Mouse (Mus musculus): Measurements from ENCODE around the gene Myl3.

Myl3 gene

DNA sequence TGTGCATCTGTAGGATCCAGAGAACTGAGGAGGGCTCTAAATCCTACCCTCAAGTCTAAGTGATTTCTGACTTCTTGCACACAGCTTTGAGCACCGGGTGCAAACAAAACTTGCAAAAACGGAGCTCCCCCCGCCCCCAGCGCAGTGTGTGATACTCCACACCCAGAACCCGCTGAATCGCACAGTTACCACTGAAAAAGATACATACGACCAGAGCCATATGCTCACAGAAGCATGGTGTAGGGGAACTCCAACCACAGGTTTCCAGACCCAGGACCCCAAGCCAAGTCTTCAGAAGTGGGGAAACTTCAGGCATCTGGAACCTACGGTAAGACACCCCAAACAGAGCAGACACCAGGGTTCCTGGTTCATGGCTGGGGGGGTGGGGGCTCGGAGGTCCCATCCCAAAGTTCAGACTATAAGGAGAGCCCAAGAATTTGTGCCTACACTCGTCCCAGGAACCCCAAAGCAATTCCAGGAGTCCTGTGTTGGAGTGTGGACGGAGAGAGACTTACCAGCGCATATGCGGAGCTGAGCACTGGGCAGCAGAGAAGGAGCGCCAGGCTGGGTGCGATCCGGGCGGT lies at the start of gene Myl3:
TSS of gene Myl3 (plus strand) at position 151 of the 584 bp plus-strand sequence.
- no peak for DNase-seq (ENCODE audit: extremely low spot score)

DNA sequence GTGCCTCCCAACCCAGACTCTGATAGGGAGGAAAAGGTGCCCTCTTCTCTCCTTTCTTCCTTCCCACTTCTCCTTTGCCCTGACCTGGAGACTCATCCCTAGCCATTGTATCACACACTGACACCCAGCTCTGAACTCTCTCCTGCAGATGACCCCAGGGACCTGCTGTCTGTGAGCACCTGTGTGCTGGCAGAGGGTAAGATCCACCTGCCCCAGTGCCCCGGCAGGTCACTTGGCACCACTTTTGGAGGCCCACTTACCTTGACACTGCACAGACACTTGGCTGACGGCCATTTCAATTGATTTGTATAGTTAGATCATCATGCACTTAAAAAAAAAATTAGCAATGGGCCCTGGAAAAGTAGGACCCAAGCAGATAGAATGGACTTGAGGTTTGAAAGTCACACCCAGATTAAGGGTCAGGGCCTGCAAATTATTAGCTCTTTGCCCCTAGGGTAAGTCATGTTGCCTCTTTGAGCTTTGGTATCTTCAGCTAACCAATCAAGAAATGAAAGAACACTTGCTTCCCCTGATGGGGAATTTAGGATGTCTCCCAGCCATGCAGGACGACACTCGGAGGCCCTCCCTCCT lies 46.4 kb upstream of the Myl3 start:
- DNase-seq (ENCODE audit: extremely low spot score): no peak

DNA sequence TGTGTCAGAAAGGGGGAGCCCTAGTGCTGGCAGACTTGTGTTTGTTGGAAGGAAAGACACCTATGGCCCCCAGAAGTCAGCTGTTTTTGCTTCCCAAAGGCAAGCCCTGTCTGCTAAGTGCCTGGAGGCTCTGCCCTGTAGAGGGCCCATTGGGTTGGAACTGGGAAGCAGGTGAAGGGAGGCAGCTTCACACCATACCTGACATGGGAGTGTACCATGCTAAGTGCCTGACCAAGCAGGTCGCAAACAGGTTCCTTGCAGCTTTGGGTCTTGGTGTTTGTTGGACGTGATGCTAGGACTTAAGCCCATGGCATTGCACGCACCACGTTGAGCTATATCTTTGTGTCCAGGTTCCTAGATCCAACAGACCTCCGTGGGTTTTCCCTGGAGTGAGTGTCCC lies 45.2 kb upstream of the Myl3 start:
- DNase-seq (ENCODE audit: extremely low spot score): no peak

DNA sequence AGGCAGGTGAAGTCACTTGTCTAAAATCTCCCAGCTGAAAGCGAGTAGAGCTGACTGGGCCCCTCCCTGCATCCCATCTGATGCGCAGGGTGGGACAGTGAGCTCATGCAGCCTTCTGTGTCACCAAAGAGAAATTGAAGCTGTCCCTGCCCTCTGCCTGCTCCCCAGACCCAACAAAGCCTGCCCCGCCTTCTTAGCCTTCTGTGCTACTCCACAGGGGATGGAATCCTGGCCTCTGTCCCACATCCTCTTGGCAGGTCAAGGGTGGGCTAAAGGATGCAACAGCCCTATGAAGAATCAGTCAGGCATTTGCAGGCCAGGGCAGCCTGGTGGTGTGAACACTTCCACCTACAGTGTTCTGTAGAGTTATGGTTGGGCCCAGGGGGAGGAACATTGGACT lies 44.2 kb upstream of the Myl3 start:
- DNase-seq (ENCODE audit: extremely low spot score): no peak

DNA sequence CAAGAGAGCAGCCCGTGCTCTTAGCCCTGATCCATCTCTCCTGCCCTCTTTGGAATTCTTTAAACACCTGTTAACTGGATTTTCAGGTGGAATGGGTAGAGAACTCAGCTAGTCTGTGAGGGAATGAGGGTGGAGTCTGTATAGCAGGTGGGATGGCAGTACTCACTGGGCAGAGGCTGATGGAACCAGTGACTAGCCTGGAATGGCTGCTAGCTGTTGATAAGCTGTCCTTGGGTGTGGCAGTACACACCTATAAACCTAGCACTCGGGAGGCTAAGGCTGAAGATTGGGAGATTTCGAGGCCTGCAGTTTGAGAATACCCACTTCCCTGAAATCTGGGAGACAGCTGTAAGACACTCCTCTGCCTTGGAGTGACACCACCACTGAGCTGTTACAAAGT lies 42.1 kb upstream of the Myl3 start:
- DNase-seq (ENCODE audit: extremely low spot score): no peak

DNA sequence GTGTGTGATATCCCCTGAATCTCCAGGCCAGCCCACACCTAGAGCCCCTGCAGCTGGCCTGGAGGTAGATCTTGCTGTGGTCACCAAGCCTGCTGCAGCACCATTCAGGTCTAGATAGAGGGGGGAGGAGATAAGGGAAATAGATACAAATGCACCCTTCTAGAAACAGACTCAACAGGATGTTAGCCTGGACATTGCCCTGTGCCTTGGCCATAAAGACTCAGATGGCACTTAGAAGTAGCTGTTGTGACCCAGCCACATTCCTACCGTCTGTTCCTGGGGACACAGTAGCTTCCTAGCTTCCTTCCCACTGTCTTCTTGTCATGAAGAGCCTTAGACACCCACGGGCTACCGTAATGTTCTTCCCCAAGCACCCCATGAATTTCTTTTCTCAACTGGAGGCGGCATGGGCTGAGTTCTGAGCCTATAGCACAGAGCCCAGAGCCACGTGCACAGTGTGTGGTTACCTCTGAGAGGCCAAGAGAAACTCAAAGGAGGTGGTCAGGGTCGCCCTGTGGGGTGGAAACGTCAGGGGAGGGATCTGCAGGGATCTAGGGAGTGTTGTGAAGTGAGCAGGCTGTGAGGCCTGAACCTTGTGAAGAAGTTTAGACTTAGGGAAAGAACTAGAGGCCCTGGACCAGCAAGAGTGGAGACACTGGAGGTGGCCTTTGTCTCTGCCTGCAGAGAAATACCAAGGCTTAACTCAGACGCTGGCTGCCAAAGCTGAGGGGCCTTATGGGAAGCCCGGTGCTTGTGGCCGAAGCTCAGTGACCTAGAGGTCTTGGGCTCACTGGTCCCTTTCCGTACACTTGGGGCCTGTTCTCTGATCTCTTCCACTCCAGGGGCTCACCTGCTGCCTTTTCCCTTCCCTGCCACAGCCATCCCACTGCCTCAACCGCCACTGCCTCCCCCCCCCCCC lies 40.3 kb upstream of the Myl3 start:
- DNase-seq (ENCODE audit: extremely low spot score): no peak

DNA sequence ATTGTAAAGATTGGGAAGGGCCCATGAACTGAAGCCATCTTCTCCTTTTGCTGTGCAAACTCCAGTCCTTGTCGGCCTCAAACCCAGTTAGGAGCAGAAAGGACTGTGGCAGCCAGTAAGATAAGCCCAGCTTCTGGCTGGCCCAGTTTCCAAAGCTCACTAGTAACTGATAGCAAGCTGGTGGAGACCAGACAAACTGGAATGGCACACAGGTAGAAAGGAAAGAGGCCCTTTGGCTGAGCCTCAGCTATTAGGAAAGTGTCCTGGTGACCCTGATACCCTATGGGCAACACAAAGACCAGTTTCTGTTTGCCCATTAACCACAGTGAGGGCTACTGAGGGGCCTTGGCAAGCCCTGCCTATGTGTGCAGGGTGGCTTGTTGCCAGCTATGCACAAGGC lies 38.8 kb upstream of the Myl3 start:
- DNase-seq (ENCODE audit: extremely low spot score): no peak

DNA sequence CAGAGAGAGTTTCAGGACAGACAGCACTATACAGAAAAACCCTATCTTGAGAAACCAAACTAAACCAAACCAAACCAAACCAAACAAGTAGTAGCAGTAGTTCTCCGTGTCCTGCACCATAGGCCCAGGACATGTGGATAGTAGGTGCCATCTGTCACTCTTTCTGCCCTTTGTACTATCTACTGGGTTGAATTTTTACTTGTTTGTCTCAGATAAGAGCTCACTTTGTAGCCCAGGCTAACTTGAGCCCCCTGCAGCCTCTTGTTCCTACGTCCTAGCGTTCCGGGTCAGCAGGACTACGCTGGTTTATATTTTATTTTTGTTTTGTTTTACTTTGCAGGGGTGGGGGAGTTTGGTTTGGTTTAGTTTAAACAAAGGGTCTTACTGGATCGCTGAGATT lies 37.7 kb upstream of the Myl3 start:
- no peak for DNase-seq (ENCODE audit: extremely low spot score)

DNA sequence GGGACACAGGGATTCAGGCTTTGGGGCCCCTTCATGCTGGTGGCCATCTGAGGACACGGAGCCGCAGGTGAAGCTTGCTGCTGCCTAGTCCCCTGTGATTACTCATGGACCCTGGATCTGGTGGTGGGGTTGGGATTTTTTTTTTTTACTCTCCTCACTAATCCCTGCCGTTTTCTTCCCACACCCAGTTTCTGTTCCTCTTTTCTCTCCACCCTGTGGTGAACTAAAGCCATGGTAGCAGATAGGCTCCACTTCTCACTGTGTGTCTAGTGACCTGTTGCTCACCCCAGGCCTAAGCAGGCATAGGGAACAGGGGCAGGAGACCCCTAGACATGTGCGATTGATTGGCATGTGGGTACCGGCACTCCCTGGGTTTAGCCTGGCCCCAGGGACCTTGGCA lies 34.9 kb upstream of the Myl3 start:
- no peak for DNase-seq (ENCODE audit: extremely low spot score)

DNA sequence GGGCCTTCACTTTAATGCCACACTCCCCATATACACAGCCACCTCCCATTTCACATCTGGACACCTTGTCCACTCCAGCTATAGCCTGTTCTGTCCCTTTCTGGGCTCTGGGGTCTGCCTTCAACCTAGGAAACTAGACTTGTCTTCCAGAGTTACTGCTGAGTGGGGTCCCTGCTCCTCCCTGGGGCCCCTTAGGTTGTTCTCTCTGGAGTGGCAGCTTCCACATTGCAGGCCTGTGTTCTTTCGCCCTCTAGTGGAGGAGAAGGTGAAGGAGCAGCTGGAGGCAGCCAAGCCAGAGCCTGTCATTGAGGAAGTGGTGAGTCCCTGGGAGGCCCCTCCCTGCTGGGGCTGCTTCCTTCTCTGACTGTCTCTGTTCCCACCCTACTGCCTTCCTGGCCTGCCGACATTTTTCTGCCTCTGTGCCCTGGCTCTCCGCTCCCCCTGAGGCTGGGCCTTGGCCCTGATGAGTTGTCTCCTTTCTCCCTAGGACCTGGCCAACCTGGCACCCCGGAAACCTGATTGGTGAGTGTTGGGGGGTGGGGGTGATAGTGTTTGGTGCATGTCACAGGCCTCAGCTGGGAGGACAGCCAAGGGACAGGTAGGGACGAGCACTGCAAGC lies 31.9 kb upstream of the Myl3 start:
- DNase-seq (ENCODE audit: extremely low spot score): peak; percentile 74

DNA sequence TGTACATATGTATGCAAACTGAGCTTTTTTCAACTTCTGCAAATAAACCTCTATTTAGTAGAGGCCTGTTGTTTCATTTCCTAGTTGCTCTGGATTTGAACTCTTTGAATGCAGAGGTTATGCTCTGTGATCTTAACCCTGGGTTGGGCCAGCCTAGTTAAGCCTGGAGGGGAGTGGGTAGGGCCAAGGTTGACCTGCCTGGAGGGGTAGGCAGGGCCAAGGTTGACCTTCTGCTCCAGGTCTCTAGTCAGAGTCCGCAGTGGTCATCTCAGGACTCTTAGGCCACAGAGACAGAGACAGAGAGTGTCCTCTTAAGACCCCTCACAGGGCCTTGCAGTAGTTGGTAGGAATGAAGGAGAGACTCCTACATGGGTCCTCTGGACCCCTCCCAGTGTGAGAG lies 30.1 kb upstream of the Myl3 start:
- DNase-seq (ENCODE audit: extremely low spot score): no peak

DNA sequence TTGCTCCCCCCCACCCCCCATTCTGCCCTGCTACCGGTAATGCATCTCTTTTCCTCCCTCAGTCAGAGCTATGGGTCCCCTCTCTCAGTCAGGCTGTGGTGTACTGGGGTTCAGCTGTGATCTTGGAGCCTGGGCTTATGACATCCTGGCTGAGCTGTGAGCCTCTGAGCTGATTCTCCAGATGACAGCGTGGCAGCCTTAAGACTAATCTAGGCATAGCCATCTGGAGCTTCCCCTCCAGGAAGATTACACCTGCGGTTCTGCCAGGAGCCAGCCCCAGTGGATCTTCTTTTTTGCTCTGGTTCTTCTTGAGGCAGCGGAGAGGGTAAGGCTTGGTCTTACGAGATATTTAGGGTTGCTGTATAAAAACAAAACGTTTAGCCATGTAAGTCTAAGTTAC lies 29.7 kb upstream of the Myl3 start:
- no peak for DNase-seq (ENCODE audit: extremely low spot score)

DNA sequence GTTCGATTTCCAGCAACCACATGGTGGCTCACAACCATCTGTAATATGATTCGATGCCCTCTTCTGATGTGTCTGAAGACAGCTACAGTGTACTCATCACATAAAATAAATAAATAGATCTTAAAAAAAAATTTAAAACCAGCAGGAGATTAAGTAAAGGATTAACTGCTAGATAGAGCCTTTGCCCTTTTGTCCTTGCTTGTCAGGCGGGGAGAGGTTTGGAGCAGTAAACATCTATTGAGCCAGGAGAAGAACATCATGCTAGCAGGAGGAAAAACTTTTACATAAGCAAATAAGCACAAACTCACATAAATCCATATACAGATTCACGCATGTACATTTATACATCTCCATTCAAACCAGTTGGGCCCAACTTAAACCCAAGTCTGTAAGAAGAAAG lies 29.1 kb upstream of the Myl3 start:
- DNase-seq (ENCODE audit: extremely low spot score): no peak

DNA sequence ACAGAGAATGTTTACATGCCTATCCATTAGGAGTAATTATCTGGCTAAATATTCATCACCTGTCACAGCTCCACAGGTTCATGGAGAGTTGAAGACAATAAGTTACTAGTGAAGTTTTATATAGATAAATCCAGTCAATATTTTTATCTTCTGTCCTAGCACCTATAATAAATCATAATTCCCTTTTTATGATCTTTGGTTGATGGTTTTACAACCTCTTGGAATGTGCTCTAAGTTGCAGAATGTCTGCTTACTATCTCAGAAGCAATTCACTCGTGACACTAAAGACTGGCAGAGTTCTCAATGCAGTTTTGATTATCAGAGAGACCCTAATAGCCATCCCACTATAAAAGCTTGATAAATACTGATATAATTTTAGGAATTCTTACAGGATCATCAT lies 28.3 kb upstream of the Myl3 start:
- DNase-seq (ENCODE audit: extremely low spot score): no peak

DNA sequence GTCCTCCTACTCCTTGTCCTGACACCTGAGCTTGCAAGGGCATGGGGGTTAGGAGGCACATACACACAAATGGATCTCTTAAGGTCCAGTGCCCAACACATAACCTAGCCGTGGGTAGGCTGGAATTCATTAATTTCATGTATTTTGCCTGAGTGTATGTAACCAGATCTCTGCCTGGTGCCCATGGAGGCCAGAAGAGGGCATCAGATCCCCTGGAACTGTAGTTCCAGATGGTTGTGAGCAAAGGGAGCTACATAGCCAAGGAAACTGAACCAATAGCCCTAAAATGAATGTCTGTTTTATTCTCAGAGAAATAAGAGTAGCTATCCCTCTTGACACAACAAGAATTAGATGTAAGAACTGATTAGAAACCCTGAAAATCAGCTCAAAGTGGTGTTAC lies 26.2 kb upstream of the Myl3 start:
- DNase-seq (ENCODE audit: extremely low spot score): no peak

DNA sequence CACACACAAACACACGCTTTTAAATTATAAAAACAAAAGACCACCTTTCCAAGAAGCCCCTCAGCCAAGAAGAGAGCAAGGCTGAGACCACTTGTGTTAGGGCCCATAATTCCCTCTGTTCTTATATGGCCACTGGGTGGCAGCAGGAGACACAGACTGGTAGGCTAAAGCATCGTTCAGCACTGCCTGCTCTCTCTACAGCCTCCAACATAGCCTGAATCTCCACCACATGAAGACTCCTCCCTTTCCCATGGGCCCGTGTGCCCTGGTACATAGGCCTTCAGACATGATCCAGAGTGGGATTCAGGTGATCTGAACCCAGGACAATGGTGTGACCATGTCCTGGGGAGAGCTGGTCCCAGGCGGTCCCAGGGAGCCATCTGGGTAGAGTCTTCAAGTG lies 24.9 kb upstream of the Myl3 start:
- DNase-seq (ENCODE audit: extremely low spot score): peak; percentile 52

DNA sequence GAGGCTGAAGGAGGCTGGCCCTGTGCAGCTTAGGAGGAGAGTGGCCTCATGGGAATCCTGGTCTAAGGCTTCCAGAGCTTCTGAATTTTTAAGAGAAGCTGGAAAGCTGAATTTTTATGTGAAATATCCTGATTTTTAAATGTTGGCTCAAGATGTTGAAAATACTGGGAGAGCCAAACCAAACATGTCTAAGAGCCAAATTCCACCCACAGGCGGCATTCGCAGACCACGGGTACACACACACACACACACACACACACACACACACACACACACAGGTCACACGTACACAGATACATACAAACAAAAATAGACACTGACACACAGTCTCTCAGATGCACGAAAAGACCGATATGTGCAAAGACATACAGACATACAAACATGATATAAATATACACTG lies 23.6 kb upstream of the Myl3 start:
- DNase-seq (ENCODE audit: extremely low spot score): no peak

DNA sequence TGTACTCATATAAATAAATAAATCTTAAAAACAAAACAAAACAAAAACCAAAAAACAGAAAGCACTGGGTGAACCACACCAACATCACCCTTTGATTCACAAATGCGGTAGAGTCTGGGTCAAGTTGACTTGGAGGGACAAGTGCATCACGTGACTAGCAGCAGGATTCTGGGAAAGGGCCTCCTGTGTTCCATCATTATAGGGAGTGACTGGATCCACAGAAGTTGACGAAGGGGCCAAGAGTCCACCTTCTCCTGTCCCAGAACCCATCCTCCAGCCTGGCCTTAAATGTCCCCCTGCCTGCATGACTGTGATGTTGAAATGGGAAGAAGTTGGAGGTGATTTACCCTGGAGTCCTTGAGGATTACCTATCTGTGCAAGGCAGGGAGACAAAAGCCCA lies 22.9 kb upstream of the Myl3 start:
- no peak for DNase-seq (ENCODE audit: extremely low spot score)

DNA sequence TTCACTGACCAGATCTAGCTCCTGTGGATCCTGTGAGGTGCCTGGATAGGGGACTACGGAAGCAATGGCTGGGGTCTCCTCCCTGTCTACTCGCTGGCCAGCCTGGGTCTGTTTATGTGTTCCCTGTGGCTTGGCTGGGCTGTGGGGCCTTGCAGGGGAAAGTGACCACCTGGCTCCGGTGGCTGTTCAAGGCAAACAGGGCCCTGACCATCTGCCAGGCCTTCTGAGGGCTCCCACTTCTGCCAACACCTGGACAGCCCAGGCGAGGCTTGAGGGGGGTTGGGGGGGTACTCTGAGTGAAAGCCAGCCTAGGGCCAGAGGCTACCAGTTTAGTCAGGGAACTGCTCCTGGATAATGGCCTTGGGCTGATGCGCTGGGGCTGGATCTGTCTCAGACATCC lies 21.7 kb upstream of the Myl3 start:
- no peak for DNase-seq (ENCODE audit: extremely low spot score)

DNA sequence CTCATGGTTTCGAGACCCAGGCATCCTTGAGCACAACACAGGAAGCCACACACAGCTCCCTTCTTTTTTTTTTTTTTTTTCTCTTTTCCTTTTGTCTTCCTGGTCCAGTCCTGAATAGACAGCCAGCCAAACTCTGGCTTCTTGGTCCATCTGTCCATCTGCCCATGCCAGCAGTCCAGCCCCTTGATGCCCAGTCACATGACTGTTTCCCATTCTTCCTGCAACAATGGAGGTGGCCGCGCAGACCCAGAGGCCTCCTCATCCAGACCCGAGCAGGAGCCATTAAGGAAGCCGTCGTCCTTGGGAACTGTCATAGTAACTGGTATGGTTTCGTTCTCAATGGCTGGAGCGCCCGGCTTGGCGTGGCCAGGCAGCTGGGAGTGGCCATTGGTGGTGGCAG lies 19.6 kb upstream of the Myl3 start:
- DNase-seq (ENCODE audit: extremely low spot score): no peak

DNA sequence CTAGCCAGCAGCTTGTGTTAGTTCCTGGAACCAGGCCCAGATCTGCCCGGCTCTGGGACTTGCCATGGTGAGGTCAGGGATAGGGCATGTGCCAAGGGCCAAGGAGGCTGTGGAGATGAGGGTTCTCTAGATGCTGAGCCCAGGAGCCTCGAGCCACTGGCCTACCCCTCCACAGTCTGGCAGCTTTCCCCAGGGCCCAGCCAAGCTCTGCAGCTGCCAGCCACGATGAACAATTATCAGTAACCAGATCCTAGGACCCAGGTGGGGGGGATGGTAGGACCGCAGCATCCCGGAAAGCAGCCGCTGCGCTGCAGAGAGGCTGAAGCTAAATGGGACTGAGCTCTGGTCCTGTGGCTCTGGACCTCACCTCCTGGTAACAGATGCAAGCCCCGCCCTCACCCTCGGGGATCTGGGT lies 15.9 kb upstream of the Myl3 start:
- no peak for DNase-seq (ENCODE audit: extremely low spot score)

DNA sequence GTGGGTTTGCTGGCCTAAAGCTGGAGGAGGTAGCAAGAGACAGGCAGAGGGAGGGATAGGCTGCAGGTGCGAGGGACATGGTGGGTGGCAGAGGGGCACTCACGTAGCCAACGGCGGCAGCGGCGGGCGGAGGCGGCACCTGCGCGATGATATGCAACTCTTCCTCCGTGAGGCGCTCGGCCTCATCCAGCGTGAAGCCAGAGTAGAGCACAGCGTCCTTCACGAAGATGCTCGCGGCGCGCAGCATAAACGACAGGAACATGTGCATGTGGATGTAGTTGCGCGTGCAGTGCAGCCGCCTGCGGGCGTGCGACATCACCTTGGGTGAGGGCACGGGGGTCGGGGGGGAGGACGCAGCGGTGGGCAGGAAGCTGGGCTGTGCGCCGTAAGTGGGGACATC lies 14.8 kb upstream of the Myl3 start:
- DNase-seq (ENCODE audit: extremely low spot score): no peak

DNA sequence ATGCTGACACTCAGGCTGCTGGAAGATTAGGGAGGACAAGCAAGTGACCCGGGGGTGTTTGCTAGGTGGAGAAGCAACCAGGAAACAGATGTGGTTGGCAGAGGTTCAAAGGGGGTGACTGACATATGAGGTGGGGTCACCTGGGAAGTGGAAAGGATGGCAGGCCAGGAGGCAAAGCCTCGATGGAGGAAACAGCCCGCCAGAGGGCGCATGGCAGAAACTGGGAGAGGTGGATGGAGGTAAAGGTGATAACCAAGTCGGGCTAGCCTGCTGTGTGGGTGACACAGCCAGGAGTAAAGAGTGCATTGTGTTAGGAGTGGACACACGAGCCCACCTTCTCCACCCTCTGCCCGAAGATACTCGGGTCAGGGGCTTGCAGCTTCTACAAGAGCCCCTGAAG lies 11.8 kb upstream of the Myl3 start:
- DNase-seq (ENCODE audit: extremely low spot score): no peak

All from embryo, embryonic 9.5 days (tissue).